Mouse (Mus musculus): ENCODE results near the gene Mtch1.
"Not testable (repeated sequence)": the region's sequence is repeated elsewhere in the genome, so short reads cannot be mapped to it uniquely, and the experiment has no call there.

The Mtch1 gene

GRCm38 (mm10) chr17:29336266-29336990 is 11.3 kb downstream of the Mtch1 start:
- no peak for DNase-seq (ENCODE audit: low read depth, low spot score)

GRCm38 (mm10) chr17:29332186-29332685 is 15.5 kb downstream of the Mtch1 start:
- DNase-seq (ENCODE audit: low read depth, low spot score): no peak

- peak; percentile 70 for DNase-seq (ENCODE audit: low read depth, low spot score)
Measured at GRCm38 (mm10) chr17:29330671-29331410, 16.9 kb downstream of the Mtch1 start.

- no peak for DNase-seq (ENCODE audit: low read depth, low spot score)
Measured at GRCm38 (mm10) chr17:29330221-29330620, 17.5 kb downstream of the Mtch1 start.

- DNase-seq (ENCODE audit: low read depth, low spot score): no peak
Measured at GRCm38 (mm10) chr17:29327691-29328090, 20.0 kb downstream of the Mtch1 start.

- no peak for DNase-seq (ENCODE audit: low read depth, low spot score)
Measured at GRCm38 (mm10) chr17:29326531-29327529, 20.9 kb downstream of the Mtch1 start.

GRCm38 (mm10) chr17:29325831-29326230 is 21.9 kb downstream of the Mtch1 start:
- DNase-seq (ENCODE audit: low read depth, low spot score): no peak

- no peak for DNase-seq (ENCODE audit: low read depth, low spot score)
Measured at GRCm38 (mm10) chr17:29323625-29324024, 24.1 kb downstream of the Mtch1 start.

- DNase-seq (ENCODE audit: low read depth, low spot score): no peak
Measured at GRCm38 (mm10) chr17:29322603-29322962, 25.2 kb downstream of the Mtch1 start.

GRCm38 (mm10) chr17:29321765-29322602 is 25.8 kb downstream of the Mtch1 start:
- no peak for DNase-seq (ENCODE audit: low read depth, low spot score)

- no peak for DNase-seq (ENCODE audit: low read depth, low spot score)
Measured at GRCm38 (mm10) chr17:29319881-29320639, 27.7 kb downstream of the Mtch1 start.

GRCm38 (mm10) chr17:29319476-29319875 is 28.3 kb downstream of the Mtch1 start:
- no peak for DNase-seq (ENCODE audit: low read depth, low spot score)

GRCm38 (mm10) chr17:29318731-29319250 is 28.9 kb downstream of the Mtch1 start:
- no peak for DNase-seq (ENCODE audit: low read depth, low spot score)

- not testable (repeated sequence) for DNase-seq (ENCODE audit: low read depth, low spot score)
Measured at GRCm38 (mm10) chr17:29317380-29317779, 30.4 kb downstream of the Mtch1 start, which contains the start of gene Pi16. TSS of gene Pi16 (plus strand) at chr17:29317680.

- DNase-seq (ENCODE audit: low read depth, low spot score): no peak
Measured at GRCm38 (mm10) chr17:29316891-29317290, 30.8 kb downstream of the Mtch1 start.

- DNase-seq (ENCODE audit: low read depth, low spot score): no peak
Measured at GRCm38 (mm10) chr17:29315672-29316465, 31.9 kb downstream of the Mtch1 start.

- no peak for DNase-seq (ENCODE audit: low read depth, low spot score)
Measured at GRCm38 (mm10) chr17:29313300-29313699, 34.4 kb downstream of the Mtch1 start.

GRCm38 (mm10) chr17:29312082-29312481 is 35.7 kb downstream of the Mtch1 start:
- DNase-seq (ENCODE audit: low read depth, low spot score): no peak

- no peak for DNase-seq (ENCODE audit: low read depth, low spot score)
Measured at GRCm38 (mm10) chr17:29311602-29312001, 36.1 kb downstream of the Mtch1 start.

Data from skeletal muscle tissue, adult 2 months (tissue).